Mouse (Mus musculus) liver, embryonic 14.5 days (tissue): ENCODE data around the gene Itgb6.

Experiments used
- CTCF ChIP-seq: IDR thresholded peaks from 2 replicates; pipeline ENCODE4 v1.5.1; 2016; ENCODE audit warnings: antibody characterized with exemption, low read depth, control low read depth
- EP300 ChIP-seq: IDR thresholded peaks from 2 replicates; pipeline ENCODE4 v1.6.1; 2016; ENCODE audit warnings: antibody characterized with exemption, low read depth

- TF ChIP-seq CTCF (no peak), EP300 (no peak)
Observed at GRCm38 (mm10) chr2:60713857-60714256, 8.6 kb downstream of the Itgb6 start.
